Mouse (Mus musculus) small intestine, adult 2 months (tissue): ENCODE measurements at regions not wholly inside any gene's neighbourhood (a gene's known extent, or its start where the extent isn't known, plus 50 kb on each side); places are given as distances from the start of the nearest gene placed in this dataset.

ENCODE experiments used
- H3K27ac ChIP-seq: fragments of 200-500 bp; 2 replicates; pipeline ENCODE4 v1.5.1; 2012; ENCODE audit warnings: low read depth, low read length, control low read depth, inconsistent platforms; ENCODE audit not compliant: insufficient read depth
- H3K27me3 ChIP-seq: fragments of 200-500 bp; 2 replicates; pipeline ENCODE4 v1.6.1; 2012; ENCODE audit warnings: mild to moderate bottlenecking, moderate library complexity, low read length, inconsistent platforms; ENCODE audit not compliant: control insufficient read depth, insufficient read depth
- H3K36me3 ChIP-seq: fragments of 200-500 bp; 2 replicates; pipeline ENCODE4 v1.6.1; 2012; ENCODE audit warnings: mild to moderate bottlenecking, low read length, control low read depth, inconsistent platforms; ENCODE audit not compliant: control insufficient read depth, insufficient read depth
- H3K4me1 ChIP-seq: fragments of 200-500 bp; 2 replicates; pipeline ENCODE4 v1.6.1; 2012; ENCODE audit warnings: low read length, inconsistent platforms, mixed read lengths; ENCODE audit not compliant: control insufficient read depth, insufficient read depth, insufficient read length
- H3K4me3 ChIP-seq: fragments of 200-500 bp; 2 replicates; pipeline ENCODE4 v1.5.1; 2012; ENCODE audit warnings: low read depth, mild to moderate bottlenecking, control low read depth, inconsistent platforms, low read length, moderate library complexity
- CTCF ChIP-seq: fragments of 200-500 bp; IDR thresholded peaks from 2 replicates; pipeline ENCODE4 v1.5.1; 2012; ENCODE audit warnings: low read depth, mild to moderate bottlenecking, control low read depth, inconsistent platforms, low read length, moderate library complexity, mixed read lengths; ENCODE audit not compliant: insufficient replicate concordance, insufficient read length; ENCODE audit errors: extremely low read depth
- POLR2A ChIP-seq: fragments of 200-500 bp; IDR thresholded peaks from 2 replicates; pipeline ENCODE4 v1.6.1; 2012; ENCODE audit warnings: low read depth, mild to moderate bottlenecking, control low read depth, inconsistent platforms, low read length, moderate library complexity
- WGBS: fragments of 180-500 bp; shearing (Covaris S2); methylation state at CpG from one replicate; pipeline ENCODE4 v1.1.7; 2018; 5-methylcytosine and 5-hydroxymethylcytosine counted together

- H3K27ac ChIP-seq = no peak overlapping the region
- H3K4me3 ChIP-seq = no peak overlapping the region
- no peaks in the 10 kb centered on the region for H3K27me3 ChIP-seq
- 31% methylated on average over 2 of the region's 2 CpGs for WGBS
- no peaks in the 10 kb centered on the region for H3K36me3 ChIP-seq
- H3K4me1 ChIP-seq = peaks cover 2% of the 10 kb centered on the region; the same call in 1 of the 2 replicates
- no peak for TF ChIP-seq POLR2A
- TF ChIP-seq CTCF = no peak
Observed at GRCm38 (mm10) chrX:166933766-166934165, 275.3 kb downstream of the Tmsb4x start.

GRCm38 (mm10) chrX:166932472-166932871, 276.6 kb downstream of the Tmsb4x start:
- no peaks in the 10 kb centered on the region for H3K36me3 ChIP-seq
- peaks cover 2% of the 10 kb centered on the region; the same call in 1 of the 2 replicates for H3K4me1 ChIP-seq
- TF ChIP-seq CTCF = no peak
- TF ChIP-seq POLR2A = no peak
- H3K27me3 ChIP-seq = no peaks in the 10 kb centered on the region
- H3K27ac ChIP-seq = no peak overlapping the region
- H3K4me3 ChIP-seq = no peak overlapping the region

- no peak overlapping the region for H3K27ac ChIP-seq
- WGBS = 49% methylated on average over 4 of the region's 4 CpGs
Observed at GRCm38 (mm10) chrX:166931048-166931447, 278.1 kb downstream of the Tmsb4x start.

GRCm38 (mm10) chrX:166929716-166930420, 279.2 kb downstream of the Tmsb4x start:
- 88% methylated on average over 6 of the region's 6 CpGs for WGBS
- TF ChIP-seq CTCF (no peak), POLR2A (no peak)
- H3K4me3 ChIP-seq = no peak overlapping the region
- no peaks in the 10 kb centered on the region for H3K36me3 ChIP-seq
- no peaks in the 10 kb centered on the region for H3K27me3 ChIP-seq
- peaks cover 2% of the 10 kb centered on the region; the same call in 1 of the 2 replicates for H3K4me1 ChIP-seq
- no peak overlapping the region for H3K27ac ChIP-seq

More at GRCm38 (mm10) chrX:166931048-166931447, 278.1 kb downstream of the Tmsb4x start:
- Histone ChIP-seq H3K36me3 (no peaks in the 10 kb centered on the region), H3K4me3 (no peak overlapping the region), H3K27me3 (no peaks in the 10 kb centered on the region), H3K4me1 (peaks cover 2% of the 10 kb centered on the region; the same call in 1 of the 2 replicates)
- TF ChIP-seq CTCF = no peak
- TF ChIP-seq POLR2A = no peak

- Histone ChIP-seq H3K27ac (no peak overlapping the region), H3K4me3 (no peak overlapping the region), H3K36me3 (no peaks in the 10 kb centered on the region), H3K4me1 (no peaks in the 10 kb centered on the region), H3K27me3 (no peaks in the 10 kb centered on the region)
- no peak for TF ChIP-seq CTCF
- TF ChIP-seq POLR2A = no peak
- WGBS = 70% methylated on average over 2 of the region's 2 CpGs
Observed at GRCm38 (mm10) chrX:166915356-166915953, 293.7 kb downstream of the Tmsb4x start.

- 78% methylated on average over 6 of the region's 6 CpGs for WGBS
- Histone ChIP-seq H3K4me3 (no peak overlapping the region), H3K36me3 (no peaks in the 10 kb centered on the region), H3K27me3 (no peaks in the 10 kb centered on the region), H3K4me1 (no peaks in the 10 kb centered on the region), H3K27ac (no peak overlapping the region)
- TF ChIP-seq CTCF (no peak), POLR2A (no peak)
Observed at GRCm38 (mm10) chrX:166906602-166907001, 302.5 kb downstream of the Tmsb4x start.

- H3K27me3 ChIP-seq = no peaks in the 10 kb centered on the region
- no peak for TF ChIP-seq CTCF
- no peak for TF ChIP-seq POLR2A
- no peak overlapping the region for H3K4me3 ChIP-seq
- H3K36me3 ChIP-seq = no peaks in the 10 kb centered on the region
- no peaks in the 10 kb centered on the region for H3K4me1 ChIP-seq
- no peak overlapping the region for H3K27ac ChIP-seq
- 77% methylated on average over 6 of the region's 6 CpGs for WGBS
Observed at GRCm38 (mm10) chrX:166900761-166901160, 308.4 kb downstream of the Tmsb4x start.
